Mouse (Mus musculus): ENCODE measurements around the gene Dok3. TPM values are rescaled to one million over a fixed set of nuclear protein-coding genes. Genes with fewer than 3 reads are reported as not detected.

Gene Dok3
- polyA plus RNA-seq, 1 experiment from 2014 or later = 1.6 TPM

DNA sequence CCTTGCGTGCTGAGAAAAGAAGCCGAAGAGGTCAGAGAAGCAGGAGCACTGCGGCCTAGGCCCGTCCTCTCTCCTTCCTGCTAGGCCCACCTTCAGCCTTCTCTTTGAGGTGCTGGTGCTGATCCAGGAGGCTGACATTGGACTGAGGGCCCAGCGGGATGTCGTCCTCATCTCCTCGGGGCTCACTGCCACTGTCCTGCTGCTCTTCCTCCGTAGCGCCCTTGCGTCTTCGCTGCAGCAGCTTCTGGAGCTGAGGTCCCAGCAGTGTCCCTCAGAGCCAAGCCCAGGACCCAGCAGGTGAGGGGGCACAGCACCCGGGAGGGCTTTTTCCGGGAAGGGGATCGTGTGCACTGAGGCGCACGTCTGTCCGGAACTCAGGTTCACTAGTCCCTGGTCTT, 6.7 kb upstream of the Dok3 start:
- Histone ChIP-seq H3K36me3 (ENCODE audit: control insufficient read depth, insufficient read depth, low read length) (peaks cover 23% of the 10 kb centered on the region), H3K27me3 (ENCODE audit: control insufficient read depth, insufficient read depth, low read length) (no peaks in the 10 kb centered on the region), H3K4me3 (ENCODE audit: low read depth, low read length) (peak overlapping the region; percentile 92), H3K9ac (ENCODE audit: low read length) (peak overlapping the region; percentile 79), H3K4me1 (ENCODE audit: control insufficient read depth, insufficient read depth, low read length) (peaks cover 9% of the 10 kb centered on the region; the same call in 1 of the 2 replicates), H3K9me3 (ENCODE audit: control insufficient read depth, low read length) (no peaks in the 10 kb centered on the region), H3K4me2 (ENCODE audit: low read depth, severe bottlenecking) (peak overlapping the region; percentile 95), H3K27ac (replicated peaks; ENCODE audit: low read depth, low read length) (no peak overlapping the region)
- 0 out of 2 replicates have a peak, but pooled peaks have one; percentile 10 for ATAC-seq (ENCODE audit: insufficient number of reproducible peaks, low FRiP score, low TSS enrichment, low read depth)
- peak; percentile 26 for DNase-seq (ENCODE audit: low spot score)
- 19% methylated on average over 17 of the region's 17 CpGs for WGBS

DNA sequence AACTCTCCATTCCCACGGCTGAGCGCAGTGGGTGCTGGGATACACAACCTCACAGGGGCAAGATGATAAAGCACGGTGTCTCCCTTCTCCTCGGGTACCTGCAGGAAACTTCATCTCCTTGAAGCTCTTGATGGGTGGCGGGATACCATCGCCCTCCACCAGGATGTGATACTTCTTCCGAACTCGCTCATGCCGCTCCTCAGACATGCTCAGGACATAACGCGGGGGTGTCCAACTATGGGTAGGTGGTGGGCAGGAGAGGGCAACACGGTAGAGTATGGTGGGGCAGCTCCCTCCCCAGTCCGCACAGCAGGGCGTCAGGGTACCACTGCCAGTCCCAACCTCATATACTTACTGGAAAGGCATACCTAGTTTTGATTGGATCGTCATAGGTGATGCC, 6.1 kb upstream of the Dok3 start:
- Histone ChIP-seq H3K4me3 (ENCODE audit: low read depth, low read length) (peak overlapping the region; percentile 92), H3K36me3 (ENCODE audit: control insufficient read depth, insufficient read depth, low read length) (peaks cover 28% of the 10 kb centered on the region), H3K4me1 (ENCODE audit: control insufficient read depth, insufficient read depth, low read length) (peaks cover 9% of the 10 kb centered on the region; the same call in 1 of the 2 replicates), H3K9me3 (ENCODE audit: control insufficient read depth, low read length) (no peaks in the 10 kb centered on the region), H3K27ac (replicated peaks; ENCODE audit: low read depth, low read length) (no peak overlapping the region), H3K4me2 (ENCODE audit: low read depth, severe bottlenecking) (peak overlapping the region; percentile 95), H3K9ac (ENCODE audit: low read length) (no peak overlapping the region; the same call in 1 of the 2 replicates), H3K27me3 (ENCODE audit: control insufficient read depth, insufficient read depth, low read length) (no peaks in the 10 kb centered on the region)
- WGBS = 95% methylated on average over 15 of the region's 15 CpGs
- DNase-seq (ENCODE audit: low spot score) (no peak), ATAC-seq (ENCODE audit: insufficient number of reproducible peaks, low FRiP score, low TSS enrichment, low read depth) (no peak)

DNA sequence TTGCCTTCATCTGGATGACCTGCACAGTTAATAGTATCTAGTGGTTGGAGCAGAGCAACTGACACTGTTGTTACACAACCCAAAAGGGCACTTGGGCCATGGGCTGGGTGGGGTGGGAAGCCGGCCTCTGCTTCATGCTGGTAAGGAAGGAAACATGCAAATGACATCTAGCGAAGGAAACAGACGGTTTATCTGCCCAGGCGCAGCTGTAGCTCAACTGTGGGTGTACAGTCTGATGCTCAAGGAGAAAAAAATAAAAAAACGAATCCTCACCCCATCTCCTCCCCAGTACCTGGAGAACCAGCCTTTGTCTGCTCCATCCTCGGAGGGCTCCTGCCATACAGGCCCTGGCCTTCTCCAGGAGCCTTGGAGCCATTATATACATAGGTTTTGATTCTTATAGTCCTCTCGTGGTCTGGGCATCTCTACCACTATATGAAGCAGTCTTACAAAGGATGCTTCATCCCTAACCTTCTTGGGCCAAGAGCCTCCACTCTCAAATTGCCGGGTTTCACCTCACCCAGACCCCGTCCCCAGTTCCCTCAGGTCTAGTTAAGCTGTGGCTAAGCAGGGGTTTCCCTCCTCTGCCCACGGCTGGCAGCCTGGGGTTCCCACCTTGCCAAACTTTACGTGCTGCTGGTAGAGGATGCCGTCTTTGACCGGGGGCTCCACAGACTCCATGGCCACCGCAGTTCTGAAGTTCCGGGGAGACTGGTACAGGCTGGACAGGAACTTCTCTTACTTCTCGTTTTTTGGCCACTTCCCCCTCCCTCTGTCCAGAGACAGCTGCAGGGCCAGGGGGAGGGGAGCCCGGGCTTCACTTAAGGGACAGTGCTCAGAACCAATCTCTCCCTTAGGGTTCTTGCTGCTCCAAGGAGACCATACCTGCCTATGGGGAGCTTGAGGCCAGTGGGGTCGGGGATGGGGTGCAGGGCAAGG, 993 bp downstream of the Dok3 start:
- peaks cover 3% of the 10 kb centered on the region for H3K4me1 ChIP-seq (ENCODE audit: control insufficient read depth, insufficient read depth, low read length)
- DNase-seq (ENCODE audit: low spot score) = no peak
- no peak for ATAC-seq (ENCODE audit: insufficient number of reproducible peaks, low FRiP score, low TSS enrichment, low read depth)
- no peaks in the 10 kb centered on the region for H3K27me3 ChIP-seq (ENCODE audit: control insufficient read depth, insufficient read depth, low read length)
- no peak overlapping the region for H3K4me3 ChIP-seq (ENCODE audit: low read depth, low read length)
- WGBS = 78% methylated on average over 18 of the region's 18 CpGs
- no peaks in the 10 kb centered on the region for H3K9me3 ChIP-seq (ENCODE audit: control insufficient read depth, low read length)
- H3K4me2 ChIP-seq (ENCODE audit: low read depth, severe bottlenecking) = no peak overlapping the region
- H3K9ac ChIP-seq (ENCODE audit: low read length) = no peak overlapping the region
- H3K27ac ChIP-seq (replicated peaks; ENCODE audit: low read depth, low read length) = no peak overlapping the region
- H3K36me3 ChIP-seq (ENCODE audit: control insufficient read depth, insufficient read depth, low read length) = peaks cover 19% of the 10 kb centered on the region

DNA sequence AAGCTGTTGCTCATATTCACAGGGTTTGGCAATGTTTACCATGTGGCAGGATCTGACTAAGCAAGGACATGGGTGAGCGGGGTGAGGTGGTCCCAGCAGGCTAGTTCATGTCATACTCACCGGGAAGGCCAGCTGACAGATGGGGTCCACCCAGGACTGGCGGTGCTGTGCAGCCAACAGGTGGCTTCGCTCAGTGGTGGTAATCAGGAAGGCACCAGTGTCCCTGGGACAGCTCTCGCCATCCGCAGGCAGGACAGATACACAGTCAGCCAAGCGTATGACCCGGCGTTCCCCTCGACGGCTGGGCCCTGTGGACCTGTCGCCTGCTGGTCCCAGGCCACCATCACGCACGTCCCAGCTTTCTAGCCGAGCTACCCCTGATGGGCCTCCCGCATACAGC, 1.9 kb downstream of the Dok3 start:
- Histone ChIP-seq H3K9ac (ENCODE audit: low read length) (no peak overlapping the region), H3K36me3 (ENCODE audit: control insufficient read depth, insufficient read depth, low read length) (peaks cover 15% of the 10 kb centered on the region), H3K27ac (replicated peaks; ENCODE audit: low read depth, low read length) (no peak overlapping the region), H3K4me2 (ENCODE audit: low read depth, severe bottlenecking) (no peak overlapping the region), H3K4me3 (ENCODE audit: low read depth, low read length) (no peak overlapping the region), H3K4me1 (ENCODE audit: control insufficient read depth, insufficient read depth, low read length) (peaks cover 5% of the 10 kb centered on the region), H3K27me3 (ENCODE audit: control insufficient read depth, insufficient read depth, low read length) (no peaks in the 10 kb centered on the region), H3K9me3 (ENCODE audit: control insufficient read depth, low read length) (no peaks in the 10 kb centered on the region)
- 89% methylated on average over 16 of the region's 16 CpGs for WGBS
- ATAC-seq (ENCODE audit: insufficient number of reproducible peaks, low FRiP score, low TSS enrichment, low read depth) (no peak), DNase-seq (ENCODE audit: low spot score) (no peak)

DNA sequence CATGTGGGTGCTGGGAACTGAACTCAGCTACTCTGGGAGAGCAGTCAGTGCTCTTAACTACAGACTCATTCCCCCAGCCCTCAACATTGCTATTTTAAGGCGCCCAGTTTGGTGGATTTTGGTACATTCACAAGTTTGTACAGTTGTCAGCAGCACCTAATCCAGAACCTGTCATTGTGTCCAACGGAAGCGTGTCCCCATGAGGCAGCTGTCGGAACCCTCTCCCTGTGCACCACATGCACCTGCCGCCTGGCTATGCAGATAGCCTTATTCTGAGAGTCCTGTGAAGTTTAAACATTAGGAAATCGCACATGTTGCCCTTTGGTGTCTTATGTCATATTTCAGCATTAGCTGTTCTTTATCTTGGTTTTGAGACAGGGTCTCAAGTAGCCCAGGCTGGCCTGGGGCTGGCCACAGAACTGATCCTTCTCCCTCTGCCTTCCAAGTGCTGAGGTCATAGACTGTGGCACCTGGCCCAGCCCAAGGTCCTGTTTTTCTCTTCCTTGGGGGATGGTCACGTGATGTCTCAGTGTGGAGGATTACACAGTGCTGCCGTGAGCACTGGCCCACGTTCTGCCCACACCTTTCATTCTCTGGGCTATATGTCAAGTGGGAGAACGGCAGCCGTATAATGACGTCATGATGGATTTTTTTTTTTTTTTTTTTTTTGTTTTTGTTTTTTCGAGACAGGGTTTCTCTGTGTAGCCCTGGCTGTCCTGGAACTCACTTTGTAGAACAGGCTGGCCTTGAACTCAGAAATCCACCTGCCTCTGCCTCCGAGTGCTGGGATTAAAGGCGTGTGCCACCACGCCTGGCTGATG, 3.2 kb downstream of the Dok3 start:
- no peak overlapping the region for H3K4me2 ChIP-seq (ENCODE audit: low read depth, severe bottlenecking)
- H3K4me1 ChIP-seq (ENCODE audit: control insufficient read depth, insufficient read depth, low read length) = peaks cover 5% of the 10 kb centered on the region
- H3K27ac ChIP-seq (replicated peaks; ENCODE audit: low read depth, low read length) = no peak overlapping the region
- ATAC-seq (ENCODE audit: insufficient number of reproducible peaks, low FRiP score, low TSS enrichment, low read depth) (no peak), DNase-seq (ENCODE audit: low spot score) (no peak)
- peaks cover 11% of the 10 kb centered on the region for H3K36me3 ChIP-seq (ENCODE audit: control insufficient read depth, insufficient read depth, low read length)
- whole genome bisulfite sequencing = 83% methylated on average over 16 of the region's 16 CpGs
- H3K9ac ChIP-seq (ENCODE audit: low read length) = no peak overlapping the region
- no peaks in the 10 kb centered on the region for H3K9me3 ChIP-seq (ENCODE audit: control insufficient read depth, low read length)
- no peaks in the 10 kb centered on the region for H3K27me3 ChIP-seq (ENCODE audit: control insufficient read depth, insufficient read depth, low read length)
- no peak overlapping the region for H3K4me3 ChIP-seq (ENCODE audit: low read depth, low read length)

DNA sequence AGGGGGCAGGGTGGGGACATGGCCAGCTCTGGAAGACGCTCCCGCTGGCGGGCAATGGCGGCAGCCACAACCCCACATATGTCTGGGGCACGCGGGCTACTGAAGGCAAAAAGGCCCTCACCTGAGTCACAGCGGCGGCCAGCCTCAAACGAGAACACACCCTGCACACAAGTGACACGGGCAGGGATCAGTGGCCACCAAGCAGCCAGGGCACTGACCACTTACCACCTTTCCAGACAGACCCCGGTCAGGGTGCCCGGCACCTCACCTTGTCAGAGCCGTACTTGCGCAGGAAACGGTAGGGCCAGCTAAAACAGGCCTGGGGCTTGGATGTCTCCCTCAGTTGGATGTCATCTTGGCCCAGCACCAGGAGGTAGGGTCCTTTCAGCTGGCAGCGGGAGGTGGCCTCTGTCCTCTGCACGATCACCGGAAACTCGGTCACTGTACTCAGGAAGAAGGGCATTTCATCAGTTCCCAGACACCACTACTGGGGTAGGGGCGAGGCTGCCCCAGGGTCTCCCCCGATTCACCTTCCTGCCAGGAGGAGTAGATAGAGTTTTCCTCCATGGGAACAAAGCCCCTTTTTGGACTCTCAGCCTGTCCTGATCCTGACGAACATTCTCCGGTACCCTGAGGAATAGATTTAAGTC, 5.0 kb downstream of the Dok3 start:
- Histone ChIP-seq H3K4me1 (ENCODE audit: control insufficient read depth, insufficient read depth, low read length) (peaks cover 5% of the 10 kb centered on the region), H3K4me2 (ENCODE audit: low read depth, severe bottlenecking) (no peak overlapping the region), H3K27me3 (ENCODE audit: control insufficient read depth, insufficient read depth, low read length) (no peaks in the 10 kb centered on the region), H3K36me3 (ENCODE audit: control insufficient read depth, insufficient read depth, low read length) (0 out of 2 replicates have a peak, but pooled peaks cover 1% of the 10 kb centered on the region), H3K4me3 (ENCODE audit: low read depth, low read length) (no peak overlapping the region), H3K9me3 (ENCODE audit: control insufficient read depth, low read length) (no peaks in the 10 kb centered on the region), H3K27ac (replicated peaks; ENCODE audit: low read depth, low read length) (no peak overlapping the region), H3K9ac (ENCODE audit: low read length) (no peak overlapping the region)
- 93% methylated on average over 23 of the region's 23 CpGs for WGBS
- ATAC-seq (ENCODE audit: insufficient number of reproducible peaks, low FRiP score, low TSS enrichment, low read depth) (no peak), DNase-seq (ENCODE audit: low spot score) (no peak)

DNA sequence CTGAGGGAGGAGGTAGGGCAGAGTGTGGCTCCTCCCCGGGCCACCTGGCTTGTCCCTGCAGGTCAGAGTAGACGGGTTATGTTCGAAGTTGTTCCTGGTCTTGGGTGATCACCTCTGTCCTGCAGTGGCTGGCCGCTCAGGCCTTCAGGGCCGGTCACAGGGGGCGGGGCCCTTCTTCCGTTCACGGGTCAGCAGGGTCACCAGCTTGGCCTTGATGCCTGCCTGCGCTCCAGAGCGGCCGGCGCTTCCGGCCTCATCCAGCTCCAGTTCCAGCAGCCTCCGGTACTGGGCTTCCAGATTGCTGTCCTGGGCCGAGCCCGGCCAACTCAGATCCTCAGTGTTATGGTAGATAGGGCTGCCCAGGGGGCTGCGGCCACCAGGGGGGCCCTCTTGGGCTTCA, 5.8 kb downstream of the Dok3 start:
- no peak for ATAC-seq (ENCODE audit: insufficient number of reproducible peaks, low FRiP score, low TSS enrichment, low read depth)
- Histone ChIP-seq H3K4me3 (ENCODE audit: low read depth, low read length) (no peak overlapping the region), H3K4me2 (ENCODE audit: low read depth, severe bottlenecking) (no peak overlapping the region), H3K9ac (ENCODE audit: low read length) (no peak overlapping the region), H3K27me3 (ENCODE audit: control insufficient read depth, insufficient read depth, low read length) (no peaks in the 10 kb centered on the region), H3K36me3 (ENCODE audit: control insufficient read depth, insufficient read depth, low read length) (no peaks in the 10 kb centered on the region), H3K9me3 (ENCODE audit: control insufficient read depth, low read length) (no peaks in the 10 kb centered on the region), H3K4me1 (ENCODE audit: control insufficient read depth, insufficient read depth, low read length) (peaks cover 5% of the 10 kb centered on the region), H3K27ac (replicated peaks; ENCODE audit: low read depth, low read length) (no peak overlapping the region; the same call in 1 of the 2 replicates)
- no peak for DNase-seq (ENCODE audit: low spot score)
- WGBS = 58% methylated on average over 17 of the region's 17 CpGs

DNA sequence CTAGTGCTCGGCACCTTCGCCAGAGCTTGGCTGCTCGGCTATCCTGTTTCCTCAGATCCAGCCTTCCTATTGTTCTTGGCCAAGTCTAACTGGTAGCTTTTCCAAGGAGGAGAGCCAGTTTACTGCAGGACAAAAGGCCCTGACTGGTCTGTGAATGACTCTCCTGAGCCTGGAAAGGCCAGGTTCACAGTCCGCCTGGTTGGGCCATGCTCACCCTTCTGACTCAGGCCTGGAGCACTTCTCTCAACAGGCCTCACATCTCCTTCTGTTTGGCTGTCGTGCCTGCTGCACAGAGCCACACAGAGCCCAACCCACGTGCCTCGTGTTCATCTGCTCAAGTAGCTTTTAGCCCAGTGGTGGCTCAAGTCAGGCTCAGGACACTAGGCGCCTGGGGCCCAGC, 6.4 kb downstream of the Dok3 start:
- H3K27ac ChIP-seq (replicated peaks; ENCODE audit: low read depth, low read length) = no peak overlapping the region; the same call in 1 of the 2 replicates
- H3K4me1 ChIP-seq (ENCODE audit: control insufficient read depth, insufficient read depth, low read length) = peaks cover 5% of the 10 kb centered on the region
- no peaks in the 10 kb centered on the region for H3K27me3 ChIP-seq (ENCODE audit: control insufficient read depth, insufficient read depth, low read length)
- H3K9ac ChIP-seq (ENCODE audit: low read length) = no peak overlapping the region
- ATAC-seq (ENCODE audit: insufficient number of reproducible peaks, low FRiP score, low TSS enrichment, low read depth) (no peak), DNase-seq (ENCODE audit: low spot score) (no peak)
- H3K4me3 ChIP-seq (ENCODE audit: low read depth, low read length) = no peak overlapping the region
- H3K4me2 ChIP-seq (ENCODE audit: low read depth, severe bottlenecking) = no peak overlapping the region
- no peaks in the 10 kb centered on the region for H3K36me3 ChIP-seq (ENCODE audit: control insufficient read depth, insufficient read depth, low read length)
- H3K9me3 ChIP-seq (ENCODE audit: control insufficient read depth, low read length) = no peaks in the 10 kb centered on the region
- 77% methylated on average over 8 of the region's 8 CpGs for WGBS
